Mouse (Mus musculus): ENCODE measurements around the gene Ctcf. TPM values are rescaled to one million over a fixed set of nuclear protein-coding genes. Genes with fewer than 3 reads are reported as not detected.

Gene Ctcf
- polyA plus RNA-seq, 1 experiment from 2014 or later: 42.2 TPM

- H3K9ac ChIP-seq (ENCODE audit: low read depth, low read length): no peak overlapping the region
- no peak for ATAC-seq
- H3K9me3 ChIP-seq (ENCODE audit: control insufficient read depth): no peaks in the 10 kb centered on the region
- H3K4me1 ChIP-seq (replicated peaks; ENCODE audit: control insufficient read depth, insufficient read depth, low read length): no peaks in the 10 kb centered on the region
- no peak for TF ChIP-seq CTCF (IDR thresholded peaks at IDR 0.05; ENCODE audit: low read depth)
- no peak overlapping the region for H3K4me3 ChIP-seq (ENCODE audit: low read depth, low read length)
- no peak overlapping the region for H3K27ac ChIP-seq (ENCODE audit: low read depth, low read length)
- no peaks in the 10 kb centered on the region for H3K27me3 ChIP-seq (replicated peaks; ENCODE audit: control insufficient read depth, insufficient read depth, low read length)
- H3K4me2 ChIP-seq (replicated peaks; ENCODE audit: low read depth): no peak overlapping the region
- H3K36me3 ChIP-seq (ENCODE audit: control insufficient read depth, insufficient read depth): peaks cover 19% of the 10 kb centered on the region
- WGBS: 59% methylated on average over 1 of the region's 1 CpGs
These were observed 11.5 kb upstream of the Ctcf start for GRCm38 (mm10) chr8:105624831-105625230.

GRCm38 (mm10) chr8:105626086-105626485, 10.3 kb upstream of the Ctcf start:
- 78% methylated on average over 1 of the region's 1 CpGs for WGBS
- Histone ChIP-seq H3K27me3 (replicated peaks; ENCODE audit: control insufficient read depth, insufficient read depth, low read length) (no peaks in the 10 kb centered on the region), H3K4me3 (ENCODE audit: low read depth, low read length) (no peak overlapping the region), H3K9me3 (ENCODE audit: control insufficient read depth) (no peaks in the 10 kb centered on the region), H3K4me1 (replicated peaks; ENCODE audit: control insufficient read depth, insufficient read depth, low read length) (no peaks in the 10 kb centered on the region), H3K4me2 (replicated peaks; ENCODE audit: low read depth) (no peak overlapping the region), H3K36me3 (ENCODE audit: control insufficient read depth, insufficient read depth) (peaks cover 6% of the 10 kb centered on the region), H3K9ac (ENCODE audit: low read depth, low read length) (no peak overlapping the region), H3K27ac (ENCODE audit: low read depth, low read length) (no peak overlapping the region)
- TF ChIP-seq CTCF (IDR thresholded peaks at IDR 0.05; ENCODE audit: low read depth): no peak
- no peak for ATAC-seq

- no peak for TF ChIP-seq CTCF (IDR thresholded peaks at IDR 0.05; ENCODE audit: low read depth)
- 83% methylated on average over 4 of the region's 4 CpGs for WGBS
- no peak overlapping the region for H3K9ac ChIP-seq (ENCODE audit: low read depth, low read length)
- no peaks in the 10 kb centered on the region for H3K27me3 ChIP-seq (replicated peaks; ENCODE audit: control insufficient read depth, insufficient read depth, low read length)
- H3K4me2 ChIP-seq (replicated peaks; ENCODE audit: low read depth): no peak overlapping the region
- ATAC-seq: no peak
- no peaks in the 10 kb centered on the region for H3K9me3 ChIP-seq (ENCODE audit: control insufficient read depth)
- no peak overlapping the region for H3K4me3 ChIP-seq (ENCODE audit: low read depth, low read length)
- H3K4me1 ChIP-seq (replicated peaks; ENCODE audit: control insufficient read depth, insufficient read depth, low read length): no peaks in the 10 kb centered on the region
- no peaks in the 10 kb centered on the region for H3K36me3 ChIP-seq (ENCODE audit: control insufficient read depth, insufficient read depth)
- no peak overlapping the region for H3K27ac ChIP-seq (ENCODE audit: low read depth, low read length)
These were observed 7.0 kb upstream of the Ctcf start for GRCm38 (mm10) chr8:105629337-105629736.

- Histone ChIP-seq H3K4me1 (replicated peaks; ENCODE audit: control insufficient read depth, insufficient read depth, low read length) (no peaks in the 10 kb centered on the region), H3K27me3 (replicated peaks; ENCODE audit: control insufficient read depth, insufficient read depth, low read length) (no peaks in the 10 kb centered on the region), H3K4me2 (replicated peaks; ENCODE audit: low read depth) (peak overlapping the region; percentile 95), H3K9ac (ENCODE audit: low read depth, low read length) (no peak overlapping the region; the same call in 1 of the 2 replicates), H3K36me3 (ENCODE audit: control insufficient read depth, insufficient read depth) (no peaks in the 10 kb centered on the region), H3K9me3 (ENCODE audit: control insufficient read depth) (no peaks in the 10 kb centered on the region), H3K4me3 (ENCODE audit: low read depth, low read length) (peak overlapping the region; percentile 91; the same call in 1 of the 2 replicates), H3K27ac (ENCODE audit: low read depth, low read length) (no peak overlapping the region)
- no peak for TF ChIP-seq CTCF (IDR thresholded peaks at IDR 0.05; ENCODE audit: low read depth)
- 53% methylated on average over 2 of the region's 2 CpGs for WGBS
- no peak for ATAC-seq
These were observed 1.5 kb upstream of the Ctcf start for GRCm38 (mm10) chr8:105634771-105635458.

- Histone ChIP-seq H3K4me1 (replicated peaks; ENCODE audit: control insufficient read depth, insufficient read depth, low read length) (no peaks in the 10 kb centered on the region), H3K9ac (ENCODE audit: low read depth, low read length) (peak overlapping the region; percentile 96; the same call in 1 of the 2 replicates), H3K36me3 (ENCODE audit: control insufficient read depth, insufficient read depth) (no peaks in the 10 kb centered on the region), H3K9me3 (ENCODE audit: control insufficient read depth) (no peaks in the 10 kb centered on the region), H3K4me2 (replicated peaks; ENCODE audit: low read depth) (peak overlapping the region; percentile 95), H3K27ac (ENCODE audit: low read depth, low read length) (peak overlapping the region; percentile 100; the same call in 1 of the 2 replicates), H3K27me3 (replicated peaks; ENCODE audit: control insufficient read depth, insufficient read depth, low read length) (no peaks in the 10 kb centered on the region), H3K4me3 (ENCODE audit: low read depth, low read length) (peak overlapping the region; percentile 91)
- WGBS: 2% methylated on average over 11 of the region's 11 CpGs
- no peak for TF ChIP-seq CTCF (IDR thresholded peaks at IDR 0.05; ENCODE audit: low read depth)
- no peak for ATAC-seq
These were observed 887 bp upstream of the Ctcf start for GRCm38 (mm10) chr8:105635481-105635880.

- H3K9ac ChIP-seq (ENCODE audit: low read depth, low read length): peak within 1 kb of the TSS; percentile 96
- peak within 1 kb of the TSS; percentile 91 for H3K4me3 ChIP-seq (ENCODE audit: low read depth, low read length)
- peak within 1 kb of the TSS; percentile 100 for H3K27ac ChIP-seq (ENCODE audit: low read depth, low read length)
- under 1% methylated on average over 61 of the region's 63 CpGs for WGBS
- no peaks in the 10 kb centered on the region for H3K36me3 ChIP-seq (ENCODE audit: control insufficient read depth, insufficient read depth)
- TF ChIP-seq CTCF (IDR thresholded peaks at IDR 0.05; ENCODE audit: low read depth): peak; percentile 40; the same call in 1 of the 2 replicates
- no peaks in the 10 kb centered on the region for H3K9me3 ChIP-seq (ENCODE audit: control insufficient read depth)
- no peaks in the 10 kb centered on the region for H3K27me3 ChIP-seq (replicated peaks; ENCODE audit: control insufficient read depth, insufficient read depth, low read length)
- H3K4me2 ChIP-seq (replicated peaks; ENCODE audit: low read depth): peak within 1 kb of the TSS; percentile 95
- peak; percentile 4 for ATAC-seq
- no peaks in the 10 kb centered on the region for H3K4me1 ChIP-seq (replicated peaks; ENCODE audit: control insufficient read depth, insufficient read depth, low read length)
These were observed 669 bp downstream of the Ctcf start, which contains the start of gene Agrp for GRCm38 (mm10) chr8:105636963-105637510. Agrp (minus strand) TSS chr8:105637393.
